Mouse (Mus musculus): Measurements from ENCODE around the gene Zscan12. TPM values are rescaled to one million over a fixed set of nuclear protein-coding genes. Genes with fewer than 3 reads are reported as not detected.
"Not testable (repeated sequence)": the region's sequence is repeated elsewhere in the genome, so short reads cannot be mapped to it uniquely, and the experiment has no call there.

Gene Zscan12
- polyA plus RNA-seq, 1 experiment, result 1.5 TPM

DNA sequence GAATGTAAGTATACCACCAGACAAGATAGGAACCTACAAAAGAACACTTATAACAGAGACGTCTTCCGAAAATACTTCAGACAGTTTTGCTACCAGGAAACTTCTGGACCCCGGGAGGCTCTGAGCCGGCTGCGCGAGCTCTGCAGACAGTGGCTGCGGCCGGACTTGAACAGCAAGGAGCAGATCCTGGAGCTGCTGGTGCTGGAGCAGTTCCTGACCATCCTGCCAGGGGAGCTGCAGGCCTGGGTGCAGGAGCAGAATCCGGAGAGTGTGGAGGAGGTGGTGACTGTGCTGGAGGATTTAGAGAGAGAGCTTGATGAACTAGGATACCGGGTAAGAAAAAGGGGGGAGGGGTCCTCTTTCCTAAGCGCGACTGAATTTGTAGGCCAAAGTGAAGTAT lies 1.1 kb downstream of the Zscan12 start:
- Histone ChIP-seq H3K27ac (ENCODE audit: control insufficient read depth, insufficient read depth, low read length) (no peak overlapping the region), H3K4me1 (replicated peaks; ENCODE audit: control insufficient read depth, insufficient read depth, low read length) (peaks cover 8% of the 10 kb centered on the region), H3K27me3 (ENCODE audit: control insufficient read depth, insufficient read depth, low read length) (no peaks in the 10 kb centered on the region), H3K36me3 (ENCODE audit: control insufficient read depth, insufficient read depth, low read length) (peaks cover under 1% of the 10 kb centered on the region; the same call in 1 of the 2 replicates), H3K4me3 (ENCODE audit: control insufficient read depth, insufficient read depth, low read length) (no peak overlapping the region)
- TF ChIP-seq POLR2A (IDR thresholded peaks at IDR 0.05; ENCODE audit: control insufficient read depth, extremely low read depth, insufficient read depth, low read length, poor library complexity), result no peak
- no peak for DNase-seq
- 92% methylated on average over 12 of the region's 12 CpGs for WGBS

- 54% methylated on average over 6 of the region's 6 CpGs for WGBS
- H3K4me1 ChIP-seq (replicated peaks; ENCODE audit: control insufficient read depth, insufficient read depth, low read length), result peaks cover 8% of the 10 kb centered on the region
Observed at GRCm38 (mm10) chr13:21366635-21367034, 4.0 kb downstream of the Zscan12 start.

DNA sequence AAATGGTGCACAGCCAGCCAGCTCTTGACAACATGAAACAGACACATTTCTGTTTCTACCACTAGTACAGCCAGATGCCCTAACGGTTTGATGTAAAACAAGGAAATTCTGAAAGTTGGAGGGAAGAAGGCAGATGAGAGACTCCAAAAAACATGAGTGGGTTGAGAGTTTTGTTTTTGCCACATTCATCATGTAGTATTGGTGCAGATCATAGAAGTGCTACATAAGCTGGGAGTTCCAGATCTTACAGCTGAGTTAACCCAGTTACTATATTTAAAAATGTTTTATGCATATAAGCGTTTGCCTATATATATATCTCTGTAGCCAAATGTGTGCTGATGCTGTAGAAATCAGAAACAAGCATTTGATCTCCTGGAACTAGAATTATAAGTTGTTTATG lies 10.1 kb downstream of the Zscan12 start:
- no peak for DNase-seq
- Histone ChIP-seq H3K27me3 (ENCODE audit: control insufficient read depth, insufficient read depth, low read length) (no peaks in the 10 kb centered on the region), H3K4me1 (replicated peaks; ENCODE audit: control insufficient read depth, insufficient read depth, low read length) (no peaks in the 10 kb centered on the region), H3K4me3 (ENCODE audit: control insufficient read depth, insufficient read depth, low read length) (no peak overlapping the region), H3K27ac (ENCODE audit: control insufficient read depth, insufficient read depth, low read length) (no peak overlapping the region), H3K36me3 (ENCODE audit: control insufficient read depth, insufficient read depth, low read length) (peaks cover 9% of the 10 kb centered on the region; the same call in 1 of the 2 replicates)
- 100% methylated on average over 2 of the region's 2 CpGs for WGBS
- TF ChIP-seq CTCF (IDR thresholded peaks at IDR 0.05; ENCODE audit: borderline replicate concordance, control insufficient read depth, extremely low read depth, insufficient read depth, low read length, poor library complexity) (no peak), POLR2A (IDR thresholded peaks at IDR 0.05; ENCODE audit: control insufficient read depth, extremely low read depth, insufficient read depth, low read length, poor library complexity) (no peak)

More at GRCm38 (mm10) chr13:21366635-21367034, 4.0 kb downstream of the Zscan12 start:
- peak; percentile 12 for DNase-seq
- peak overlapping the region; percentile 42; the same call in 1 of the 2 replicates for H3K27ac ChIP-seq (ENCODE audit: control insufficient read depth, insufficient read depth, low read length)
- TF ChIP-seq POLR2A (IDR thresholded peaks at IDR 0.05; ENCODE audit: control insufficient read depth, extremely low read depth, insufficient read depth, low read length, poor library complexity) (no peak), CTCF (IDR thresholded peaks at IDR 0.05; ENCODE audit: borderline replicate concordance, control insufficient read depth, extremely low read depth, insufficient read depth, low read length, poor library complexity) (no peak)
- H3K36me3 ChIP-seq (ENCODE audit: control insufficient read depth, insufficient read depth, low read length), result peaks cover 9% of the 10 kb centered on the region; the same call in 1 of the 2 replicates
- H3K4me3 ChIP-seq (ENCODE audit: control insufficient read depth, insufficient read depth, low read length), result no peak overlapping the region
- H3K27me3 ChIP-seq (ENCODE audit: control insufficient read depth, insufficient read depth, low read length), result no peaks in the 10 kb centered on the region

DNA sequence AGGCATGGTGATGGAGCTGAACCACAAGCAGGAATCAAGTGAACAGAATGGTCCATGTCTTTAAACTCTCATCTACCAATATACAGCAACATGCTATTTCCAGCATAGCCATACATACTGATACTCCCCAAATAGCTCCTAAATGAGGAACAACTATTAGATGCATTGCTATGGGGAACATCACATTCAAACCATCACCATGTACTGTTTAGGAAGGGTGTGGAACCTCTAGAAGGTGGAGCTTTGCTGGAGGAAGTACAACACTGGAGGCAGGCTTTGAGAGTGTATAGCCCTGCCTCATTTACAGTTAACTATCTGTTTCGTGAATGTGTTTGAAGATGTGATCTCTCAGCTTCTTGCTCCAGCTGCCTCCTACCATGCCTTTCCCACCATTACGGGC lies 15.2 kb downstream of the Zscan12 start:
- no peak for DNase-seq
- Histone ChIP-seq H3K27ac (ENCODE audit: control insufficient read depth, insufficient read depth, low read length) (no peak overlapping the region), H3K27me3 (ENCODE audit: control insufficient read depth, insufficient read depth, low read length) (no peaks in the 10 kb centered on the region), H3K36me3 (ENCODE audit: control insufficient read depth, insufficient read depth, low read length) (no peaks in the 10 kb centered on the region), H3K4me1 (replicated peaks; ENCODE audit: control insufficient read depth, insufficient read depth, low read length) (no peaks in the 10 kb centered on the region), H3K4me3 (ENCODE audit: control insufficient read depth, insufficient read depth, low read length) (no peak overlapping the region)
- 93% methylated on average over 2 of the region's 2 CpGs for WGBS
- no peak for TF ChIP-seq CTCF (IDR thresholded peaks at IDR 0.05; ENCODE audit: borderline replicate concordance, control insufficient read depth, extremely low read depth, insufficient read depth, low read length, poor library complexity)
- TF ChIP-seq POLR2A (IDR thresholded peaks at IDR 0.05; ENCODE audit: control insufficient read depth, extremely low read depth, insufficient read depth, low read length, poor library complexity), result no peak

DNA sequence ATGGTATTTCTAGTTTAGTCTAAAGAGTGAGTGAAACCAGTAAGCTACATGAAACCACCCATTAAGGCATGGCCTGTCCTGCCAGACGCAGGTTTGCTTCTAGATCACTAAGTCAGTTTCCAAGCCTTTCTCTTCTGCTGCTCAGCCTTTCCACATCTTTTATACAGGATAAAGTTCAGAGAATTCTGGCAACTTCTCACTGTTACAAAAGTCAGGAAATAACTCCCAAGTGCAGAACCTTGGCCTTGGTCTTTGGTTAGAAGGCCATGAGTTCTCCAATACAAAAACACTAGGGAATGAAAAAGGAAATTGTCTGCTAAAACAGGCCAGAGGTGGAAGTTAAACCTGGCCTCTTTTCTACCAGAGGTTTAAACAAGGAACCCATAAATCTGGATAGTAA lies 32.6 kb downstream of the Zscan12 start:
- no peak overlapping the region for H3K4me3 ChIP-seq (ENCODE audit: control insufficient read depth, insufficient read depth, low read length)
- H3K36me3 ChIP-seq (ENCODE audit: control insufficient read depth, insufficient read depth, low read length), result peaks cover 32% of the 10 kb centered on the region
- H3K4me1 ChIP-seq (replicated peaks; ENCODE audit: control insufficient read depth, insufficient read depth, low read length), result no peaks in the 10 kb centered on the region
- H3K27me3 ChIP-seq (ENCODE audit: control insufficient read depth, insufficient read depth, low read length), result no peaks in the 10 kb centered on the region
- no peak overlapping the region for H3K27ac ChIP-seq (ENCODE audit: control insufficient read depth, insufficient read depth, low read length)
- TF ChIP-seq POLR2A (IDR thresholded peaks at IDR 0.05; ENCODE audit: control insufficient read depth, extremely low read depth, insufficient read depth, low read length, poor library complexity), result no peak
- TF ChIP-seq CTCF (IDR thresholded peaks at IDR 0.05; ENCODE audit: borderline replicate concordance, control insufficient read depth, extremely low read depth, insufficient read depth, low read length, poor library complexity), result no peak
- no peak for DNase-seq
- 96% methylated on average over 1 of the region's 1 CpGs for WGBS

DNA sequence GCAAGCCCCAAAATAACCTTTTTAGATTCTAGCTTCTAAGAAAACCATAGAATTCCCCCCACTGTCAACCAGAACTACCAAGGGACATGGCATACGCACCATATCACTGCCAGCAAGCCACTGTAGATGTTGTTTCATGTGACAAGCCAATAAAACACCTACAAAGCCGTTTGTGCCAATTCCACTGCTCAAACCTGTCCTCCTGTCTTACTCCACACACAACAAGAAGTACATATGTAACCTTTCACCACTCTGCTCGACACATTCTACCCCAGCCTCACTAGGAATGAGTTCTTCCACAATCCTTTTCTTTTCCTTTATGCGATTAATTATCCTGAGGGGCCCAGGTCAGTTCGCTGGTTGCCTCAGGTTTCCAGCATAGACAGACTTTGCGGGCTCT lies 33.0 kb downstream of the Zscan12 start:
- H3K4me1 ChIP-seq (replicated peaks; ENCODE audit: control insufficient read depth, insufficient read depth, low read length), result no peaks in the 10 kb centered on the region
- WGBS, result 94% methylated on average over 6 of the region's 6 CpGs
- no peak overlapping the region for H3K4me3 ChIP-seq (ENCODE audit: control insufficient read depth, insufficient read depth, low read length)
- no peak for DNase-seq
- H3K27ac ChIP-seq (ENCODE audit: control insufficient read depth, insufficient read depth, low read length), result no peak overlapping the region
- H3K27me3 ChIP-seq (ENCODE audit: control insufficient read depth, insufficient read depth, low read length), result no peaks in the 10 kb centered on the region
- TF ChIP-seq CTCF (IDR thresholded peaks at IDR 0.05; ENCODE audit: borderline replicate concordance, control insufficient read depth, extremely low read depth, insufficient read depth, low read length, poor library complexity) (no peak), POLR2A (IDR thresholded peaks at IDR 0.05; ENCODE audit: control insufficient read depth, extremely low read depth, insufficient read depth, low read length, poor library complexity) (no peak)
- H3K36me3 ChIP-seq (ENCODE audit: control insufficient read depth, insufficient read depth, low read length), result peaks cover 28% of the 10 kb centered on the region

DNA sequence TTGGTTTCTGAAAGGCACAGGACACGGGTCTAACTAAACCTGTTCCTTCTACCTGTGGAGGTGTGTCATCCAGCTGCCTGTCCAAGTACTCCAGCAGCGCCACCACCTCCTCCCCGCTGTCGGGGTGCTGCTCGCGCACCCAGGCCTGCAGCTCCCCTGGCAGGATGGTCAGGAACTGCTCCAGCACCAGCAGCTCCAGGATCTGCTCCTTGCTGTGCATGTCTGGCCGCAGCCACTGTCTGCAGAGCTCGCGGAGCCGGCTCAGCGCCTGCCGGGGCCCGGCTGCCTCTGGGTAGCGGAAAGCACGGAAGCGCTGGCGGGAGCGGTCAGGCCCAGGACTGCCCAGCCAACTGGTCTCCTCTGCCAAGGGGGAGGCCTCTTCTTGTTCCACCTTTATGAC lies 33.4 kb downstream of the Zscan12 start:
- not testable (repeated sequence) for DNase-seq; H3K27ac ChIP-seq (ENCODE audit: control insufficient read depth, insufficient read depth, low read length); H3K27me3 ChIP-seq (ENCODE audit: control insufficient read depth, insufficient read depth, low read length); H3K4me3 ChIP-seq (ENCODE audit: control insufficient read depth, insufficient read depth, low read length); H3K4me1 ChIP-seq (replicated peaks; ENCODE audit: control insufficient read depth, insufficient read depth, low read length)
- H3K36me3 ChIP-seq (ENCODE audit: control insufficient read depth, insufficient read depth, low read length), result peaks cover 24% of the 10 kb centered on the region
- WGBS, result 95% methylated on average over 18 of the region's 18 CpGs

Measured in thymus, adult 2 months (tissue).